Mouse (Mus musculus) kidney, postnatal 10 days (tissue): ENCODE results near the gene Olfr1079.
"Not testable (repeated sequence)": the region's sequence is repeated elsewhere in the genome, so short reads cannot be mapped to it uniquely, and the experiment has no call there.

Experiments used
- DNase-seq: peaks from one replicate; pipeline ENCODE4 v3.0.0; 2021; ENCODE audit warnings: mixed read lengths

Olfr1079 gene

DNA sequence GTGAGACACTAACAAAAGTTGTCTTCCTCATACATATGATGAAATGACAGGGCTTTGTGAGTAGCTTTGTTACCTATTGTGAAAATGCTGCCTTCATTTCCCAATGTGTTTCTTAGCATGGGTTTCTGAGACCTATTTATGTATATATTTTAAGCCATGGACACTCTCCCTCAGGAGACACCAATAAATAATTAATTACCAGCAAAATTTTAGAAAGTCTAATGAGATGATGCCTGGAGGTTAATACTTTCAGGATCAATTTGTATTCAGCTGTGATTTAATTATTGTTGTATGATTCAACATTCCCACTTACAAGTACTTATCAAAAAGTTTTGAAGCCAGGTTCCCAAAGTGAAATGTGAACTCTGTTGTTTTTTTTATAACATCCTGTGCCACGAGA is at the start of gene Olfr1079:
Gene Olfr1079, minus strand, starts transcription at position 101 of the 400 bp plus-strand sequence.
- DNase-seq: no peak

DNA sequence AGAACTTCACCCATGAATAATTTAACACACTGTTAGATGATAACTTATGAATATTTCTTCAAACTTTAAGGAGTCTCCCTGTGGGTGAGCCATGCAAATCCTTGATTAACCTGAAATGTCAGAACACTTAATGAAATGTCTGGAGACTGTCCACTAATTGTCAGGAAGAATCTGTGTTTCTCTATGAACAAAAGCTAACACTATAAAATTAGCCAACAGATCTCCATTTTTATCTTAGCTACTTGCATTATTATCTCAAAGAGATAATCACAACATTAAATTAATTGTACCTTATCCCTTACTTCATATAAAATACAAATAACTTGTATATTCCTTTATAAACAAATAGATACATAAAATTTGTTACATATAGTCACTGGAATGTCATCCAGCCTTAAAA is 15.9 kb upstream of the Olfr1079 start, which contains the start of gene Olfr1080:
Gene Olfr1080, minus strand, starts transcription at position 101 of the 400 bp plus-strand sequence.
- not testable (repeated sequence) for DNase-seq

DNA sequence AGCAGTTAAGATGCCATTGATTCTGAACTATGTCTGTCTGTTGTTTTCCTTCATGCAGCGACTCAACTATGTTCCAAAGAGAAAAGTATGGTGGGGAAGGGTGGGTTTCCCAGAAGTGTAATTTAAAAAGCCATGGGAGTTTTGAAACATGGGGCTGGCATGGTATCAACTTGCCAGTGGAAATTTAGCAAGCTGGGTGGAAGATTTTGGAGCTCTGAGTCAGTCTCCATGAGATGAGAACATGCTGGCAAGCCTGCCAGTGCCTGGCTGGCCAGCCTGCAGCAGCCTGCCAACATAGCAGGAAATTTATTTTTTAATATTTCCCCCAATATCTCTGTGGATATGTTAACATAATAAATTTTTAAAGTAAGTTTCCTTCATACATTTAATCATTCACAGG is 11.3 kb downstream of the Olfr1079 start:
- no peak for DNase-seq

DNA sequence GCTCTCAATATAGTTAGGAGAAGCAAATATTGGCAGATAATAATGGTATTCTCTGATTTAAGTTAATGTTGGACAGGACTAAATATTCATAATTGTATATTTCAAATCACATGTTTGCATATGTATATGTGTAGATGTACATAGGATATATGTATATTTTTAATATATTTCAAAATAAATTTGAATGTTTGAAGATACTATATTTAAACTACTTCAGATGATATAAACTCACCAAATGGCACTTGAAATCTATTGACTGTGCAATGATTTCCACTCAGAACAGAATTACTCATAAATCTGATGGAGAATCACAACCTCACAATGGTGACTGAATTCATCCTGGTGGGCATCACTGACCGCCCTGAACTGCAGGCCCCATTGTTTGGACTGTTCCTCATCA is 34.1 kb downstream of the Olfr1079 start, which contains the start of gene Olfr1076:
Gene Olfr1076, plus strand, starts transcription at position 301 of the 400 bp plus-strand sequence.
- no peak for DNase-seq

DNA sequence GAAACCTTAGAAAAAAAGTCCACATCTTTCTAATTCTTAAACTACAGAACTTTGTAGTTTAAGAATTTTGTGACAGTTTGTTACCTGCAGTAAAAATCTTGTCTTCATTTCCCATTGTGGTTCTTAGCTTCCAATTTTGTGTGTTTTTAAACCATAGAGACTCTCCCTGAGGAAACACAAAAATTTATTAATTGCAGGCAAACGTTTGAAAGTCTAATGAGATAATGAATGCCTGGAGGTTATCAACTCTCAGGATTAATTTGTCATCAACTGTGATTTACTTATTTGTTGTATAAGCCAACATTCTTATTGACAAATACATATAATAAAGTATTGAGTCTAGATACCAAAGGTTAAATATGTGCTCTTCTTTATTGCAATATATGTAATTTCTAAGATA is 55.0 kb downstream of the Olfr1079 start, which contains the start of gene Olfr228:
Gene Olfr228, minus strand, starts transcription at position 101 of the 400 bp plus-strand sequence.
- DNase-seq: no peak
